14 mouse cellular contexts compared by ENCODE assay signal in the genomic region with DNA sequence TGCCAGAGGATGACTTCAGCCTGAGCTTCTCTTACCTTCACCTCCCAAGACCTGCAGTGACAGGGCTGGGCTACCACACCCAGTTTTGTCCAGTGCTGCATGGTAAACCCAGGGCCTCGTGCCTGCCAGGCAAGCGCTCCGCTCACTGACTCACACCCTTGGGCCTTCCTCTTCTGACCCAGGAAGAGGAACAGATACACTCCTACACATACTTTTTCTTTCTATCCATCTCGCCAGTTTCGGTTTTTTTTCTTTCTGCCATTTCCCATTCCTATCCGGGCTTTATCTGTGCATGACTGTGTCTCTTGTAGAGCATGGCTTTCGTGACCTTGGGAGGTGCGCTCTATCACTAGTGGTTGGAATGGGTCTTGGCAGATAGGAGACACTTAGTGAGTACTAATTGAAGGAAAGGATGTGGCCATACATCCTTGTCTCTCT. TPM values are rescaled to one million over a fixed set of nuclear protein-coding genes. Genes with fewer than 3 reads are reported as not detected.
DNase-seq lines count a peak whose midpoint lies in the region; ATAC-seq lines count a peak whose summit lies in the region.
"Had no signal": no experiment of that assay in that cellular context is flagged by ENCODE, and none has a peak within 500 bp of the region (broad histone marks: within the 10 kb centered on the region; RNA-seq: fewer than 3 reads in every experiment).

No protein-coding gene starts in this region.

- peaks cover 26% of the 10 kb centered on the region for H3K4me1 ChIP-seq in heart, embryonic 10.5 days
- H3K4me1 ChIP-seq in intestine, embryonic 16.5 days (ENCODE audit: control insufficient read depth, insufficient read depth, low read length): peaks cover 12% of the 10 kb centered on the region
- H3K4me1 ChIP-seq in liver, embryonic 15.5 days (replicated peaks): peaks cover 32% of the 10 kb centered on the region
- peaks cover 9% of the 10 kb centered on the region; the same call in 1 of the 2 replicates for H3K4me1 ChIP-seq in stomach, embryonic 15.5 days
- peaks cover 5% of the 10 kb centered on the region; the same call in 1 of the 2 replicates for H3K4me1 ChIP-seq in midbrain, embryonic 13.5 days (replicated peaks)

- WGBS in heart, embryonic 10.5 days: 67% methylated on average over 8 of the region's 8 CpGs
- WGBS in intestine, embryonic 16.5 days: 81% methylated on average over 8 of the region's 8 CpGs
- WGBS in liver, embryonic 15.5 days (ENCODE audit: insufficient replicate concordance): 51% methylated on average over 8 of the region's 8 CpGs
- 79% methylated on average over 8 of the region's 8 CpGs for WGBS in stomach, embryonic 15.5 days
- 97% methylated on average over 8 of the region's 8 CpGs for WGBS in midbrain, embryonic 13.5 days

- H3K27ac ChIP-seq in heart, embryonic 10.5 days: no peak overlapping the region; the same call in 1 of the 2 replicates
- H3K27ac ChIP-seq in intestine, embryonic 16.5 days (ENCODE audit: low read length): no peak overlapping the region
- H3K27ac ChIP-seq in liver, embryonic 15.5 days (replicated peaks): peak overlapping the region; percentile 51
- H3K27ac ChIP-seq in stomach, embryonic 15.5 days: 0 out of 2 replicates have a peak overlapping the region, but pooled peaks have one; percentile 21
- no peak overlapping the region for H3K27ac ChIP-seq in midbrain, embryonic 13.5 days
- H3K27ac ChIP-seq: embryonic facial prominence, embryonic 13.5 days; midbrain, embryonic 15.5 days had no signal

- H3K9ac ChIP-seq in intestine, embryonic 16.5 days (ENCODE audit: low read depth, low read length): no peak overlapping the region
- H3K9ac ChIP-seq in liver, embryonic 15.5 days: no peak overlapping the region
- no peak overlapping the region for H3K9ac ChIP-seq in stomach, embryonic 15.5 days
- no peak overlapping the region for H3K9ac ChIP-seq in midbrain, embryonic 13.5 days (replicated peaks)
- H3K9ac ChIP-seq: embryonic facial prominence, embryonic 13.5 days; midbrain, embryonic 15.5 days had no signal

- no peaks in the 10 kb centered on the region for H3K9me3 ChIP-seq in heart, embryonic 10.5 days
- H3K9me3 ChIP-seq in intestine, embryonic 16.5 days (ENCODE audit: control insufficient read depth, low read length): no peaks in the 10 kb centered on the region
- H3K9me3 ChIP-seq in liver, embryonic 15.5 days (replicated peaks): no peaks in the 10 kb centered on the region
- no peaks in the 10 kb centered on the region for H3K9me3 ChIP-seq in stomach, embryonic 15.5 days
- H3K9me3 ChIP-seq in midbrain, embryonic 13.5 days: no peaks in the 10 kb centered on the region
- H3K9me3 ChIP-seq: embryonic facial prominence, embryonic 13.5 days; midbrain, embryonic 15.5 days had no signal

- peak; percentile 91 for DNase-seq in heart, adult 11 months
- no peak for DNase-seq in heart, embryonic 10.5 days (ENCODE audit: low spot score)
- DNase-seq in MN1 (ENCODE audit: low spot score): no peak
- no peak for DNase-seq in yolk sac, embryonic 10.5 days (ENCODE audit: low spot score)
- DNase-seq: adrenal gland, adult 2 months; left cerebral cortex, postnatal 4 days; lung, postnatal 10 days; spleen, adult 18-20 months had no signal

- no peaks in the 10 kb centered on the region for H3K36me3 ChIP-seq in heart, embryonic 10.5 days
- no peaks in the 10 kb centered on the region for H3K36me3 ChIP-seq in intestine, embryonic 16.5 days (ENCODE audit: control insufficient read depth, insufficient read depth, low read length)
- H3K36me3 ChIP-seq in liver, embryonic 15.5 days (replicated peaks): no peaks in the 10 kb centered on the region
- no peaks in the 10 kb centered on the region for H3K36me3 ChIP-seq in stomach, embryonic 15.5 days
- no peaks in the 10 kb centered on the region for H3K36me3 ChIP-seq in midbrain, embryonic 13.5 days
- H3K36me3 ChIP-seq: embryonic facial prominence, embryonic 13.5 days; midbrain, embryonic 15.5 days had no signal

- H3K27me3 ChIP-seq in heart, embryonic 10.5 days (ENCODE audit: insufficient read depth, poor library complexity, severe bottlenecking): no peaks in the 10 kb centered on the region
- H3K27me3 ChIP-seq in intestine, embryonic 16.5 days (replicated peaks; ENCODE audit: control insufficient read depth, insufficient read depth, low read length): no peaks in the 10 kb centered on the region
- no peaks in the 10 kb centered on the region for H3K27me3 ChIP-seq in liver, embryonic 15.5 days
- H3K27me3 ChIP-seq in stomach, embryonic 15.5 days (replicated peaks): no peaks in the 10 kb centered on the region
- no peaks in the 10 kb centered on the region for H3K27me3 ChIP-seq in midbrain, embryonic 13.5 days
- H3K27me3 ChIP-seq: embryonic facial prominence, embryonic 13.5 days; midbrain, embryonic 15.5 days had no signal

- peak; percentile 86 for ATAC-seq in intestine, embryonic 16.5 days
- peak; percentile 59; the same call in 1 of the 2 replicates for ATAC-seq in liver, embryonic 15.5 days (ENCODE audit: insufficient read depth)
- ATAC-seq in stomach, embryonic 15.5 days (ENCODE audit: insufficient read depth, low FRiP score, low read depth): peak; percentile 53; the same call in 1 of the 2 replicates
- no peak for ATAC-seq in midbrain, embryonic 13.5 days
- ATAC-seq: midbrain, embryonic 15.5 days had no signal

- H3K4me2 ChIP-seq in intestine, embryonic 16.5 days (ENCODE audit: low read depth, low read length): no peak overlapping the region
- H3K4me2 ChIP-seq in liver, embryonic 15.5 days: no peak overlapping the region
- H3K4me2 ChIP-seq in stomach, embryonic 15.5 days: no peak overlapping the region
- no peak overlapping the region for H3K4me2 ChIP-seq in midbrain, embryonic 13.5 days (replicated peaks)
- H3K4me2 ChIP-seq: embryonic facial prominence, embryonic 13.5 days; midbrain, embryonic 15.5 days had no signal

- no peak overlapping the region for H3K4me3 ChIP-seq in heart, embryonic 10.5 days
- H3K4me3 ChIP-seq in intestine, embryonic 16.5 days (ENCODE audit: low read length): no peak overlapping the region
- H3K4me3 ChIP-seq in liver, embryonic 15.5 days (replicated peaks): no peak overlapping the region
- no peak overlapping the region for H3K4me3 ChIP-seq in stomach, embryonic 15.5 days (replicated peaks)
- H3K4me3 ChIP-seq in midbrain, embryonic 13.5 days (replicated peaks): no peak overlapping the region
- H3K4me3 ChIP-seq: embryonic facial prominence, embryonic 13.5 days; midbrain, embryonic 15.5 days had no signal

RNA-seq across cellular contexts. Expression of gene Fgd6, which starts 23.8 kb away (rescaled TPM):
- 2.9 and 4.5 TPM in 2 replicates for polyA plus RNA-seq in heart, embryonic 10.5 days (2016; fragmentation: Nextera tagmentation; extraction: Ambion mirVana)
- 2.7 and 3.0 TPM in 2 replicates for polyA plus RNA-seq in intestine, embryonic 16.5 days (2015; fragmentation: Nextera tagmentation; extraction: Ambion mirVana)
- 2.8 and 3.2 TPM in 2 replicates for polyA plus RNA-seq in liver, embryonic 15.5 days (2015; fragmentation: Nextera tagmentation; extraction: Ambion mirVana)
- 3.1 and 3.6 TPM in 2 replicates for polyA plus RNA-seq in stomach, embryonic 15.5 days (2015; fragmentation: Nextera tagmentation; extraction: Ambion mirVana)
- 2.5 and 2.7 TPM in 2 replicates for polyA plus RNA-seq in midbrain, embryonic 13.5 days (2015; fragmentation: Nextera tagmentation; extraction: Ambion mirVana)

RNA-seq across cellular contexts. Expression of gene Vezt, which starts 24.0 kb away (rescaled TPM):
- 20.6 and 26.3 TPM in 2 replicates for polyA plus RNA-seq in heart, embryonic 10.5 days (2016; fragmentation: Nextera tagmentation; extraction: Ambion mirVana)
- 17.1 and 18.5 TPM in 2 replicates for polyA plus RNA-seq in intestine, embryonic 16.5 days (2015; fragmentation: Nextera tagmentation; extraction: Ambion mirVana)
- polyA plus RNA-seq in liver, embryonic 15.5 days (2015; fragmentation: Nextera tagmentation; extraction: Ambion mirVana): 11.8 and 12.9 TPM in 2 replicates
- polyA plus RNA-seq in stomach, embryonic 15.5 days (2015; fragmentation: Nextera tagmentation; extraction: Ambion mirVana): 21.1 and 22.6 TPM in 2 replicates
- 66.4 and 69.9 TPM in 2 replicates for polyA plus RNA-seq in midbrain, embryonic 13.5 days (2015; fragmentation: Nextera tagmentation; extraction: Ambion mirVana)

Comparison
In these comparisons a context has a peak if more than half of its experiments do, and no peak if none do; other contexts are left out.
1. H3K27ac ChIP-seq: peak in liver, embryonic 15.5 days (single experiment) and stomach, embryonic 15.5 days (single experiment); none in heart, embryonic 10.5 days (single experiment), intestine, embryonic 16.5 days (single experiment) and midbrain, embryonic 13.5 days (single experiment).